Mouse (Mus musculus) CH12.LX (cell line): ENCODE measurements at regions not wholly inside any gene's neighbourhood (a gene's known extent, or its start where the extent isn't known, plus 50 kb on each side); places are given as distances from the start of the nearest gene placed in this dataset.

Experiments used
- CHD1 ChIP-seq: IDR thresholded peaks from 2 replicates; pipeline ENCODE4 v1.6.1; 2012; ENCODE audit warnings: low read depth, low read length, improper control_type of control experiment, inconsistent platforms
- CTCF ChIP-seq, 2 experiments: IDR thresholded peaks in 1 of 2; conservative IDR thresholded peaks in 1 of 2; 2 replicates each; pipeline ENCODE4 v1.5.1; 2011 to 2012; ENCODE audit warnings: low read depth in 2 of 2, low read length in 2 of 2, improper control_type of control experiment in 1 of 2, inconsistent platforms in 1 of 2, mild to moderate bottlenecking in 1 of 2, moderate library complexity in 1 of 2
- HCFC1 ChIP-seq: IDR thresholded peaks from 2 replicates; pipeline ENCODE4 v1.6.1; 2012; ENCODE audit warnings: low read depth, mild to moderate bottlenecking, inconsistent platforms, low read length, improper control_type of control experiment
- MAFK ChIP-seq: IDR thresholded peaks from 2 replicates; pipeline ENCODE4 v1.6.1; 2011; ENCODE audit warnings: low read length, improper control_type of control experiment; ENCODE audit not compliant: insufficient replicate concordance
- MAX ChIP-seq: IDR thresholded peaks from 2 replicates; pipeline ENCODE4 v1.6.1; 2011; ENCODE audit warnings: low read length, improper control_type of control experiment
- MEF2A ChIP-seq: IDR thresholded peaks from 2 replicates; pipeline ENCODE4 v1.6.1; 2014; ENCODE audit warnings: low read depth, mild to moderate bottlenecking, inconsistent platforms, low read length, improper control_type of control experiment, borderline replicate concordance
- NELFE ChIP-seq: IDR thresholded peaks from 2 replicates; pipeline ENCODE4 v1.6.1; 2011; ENCODE audit warnings: low read depth, low read length, improper control_type of control experiment
- RAD21 ChIP-seq: IDR thresholded peaks from 2 replicates; pipeline ENCODE4 v1.6.1; 2011; ENCODE audit warnings: low read depth, mild to moderate bottlenecking, low read length, improper control_type of control experiment, moderate library complexity
- ZC3H11A ChIP-seq: IDR thresholded peaks from 2 replicates; pipeline ENCODE4 v1.6.1; 2012; ENCODE audit warnings: low read depth, mild to moderate bottlenecking, inconsistent platforms, low read length, improper control_type of control experiment
- ZKSCAN1 ChIP-seq: IDR thresholded peaks from 2 replicates; pipeline ENCODE4 v1.6.1; 2012; ENCODE audit warnings: low read depth, inconsistent platforms, low read length, improper control_type of control experiment, borderline replicate concordance
- ZNF384 ChIP-seq: IDR thresholded peaks from 2 replicates; pipeline ENCODE4 v1.6.1; 2012; ENCODE audit warnings: low read depth, low read length, improper control_type of control experiment, inconsistent platforms

- TF ChIP-seq MAX (no peak), RAD21 (no peak), CTCF (conservative IDR thresholded peaks at IDR 0.05 in 1 of 2, IDR thresholded peaks at IDR 0.05 in 1 of 2; ENCODE audit: low read depth in 2 of 2, low read length in 2 of 2) (no peak), HCFC1 (no peak), ZC3H11A (no peak), MEF2A (no peak), ZNF384 (no peak), ZKSCAN1 (no peak), CHD1 (no peak), NELFE (no peak), MAFK (no peak)
Measured at GRCm38 (mm10) chr9:90961436-90961835, 400.8 kb upstream of the Zic4 start.
